Mouse (Mus musculus): ENCODE results near the gene Smad3. TPM values are rescaled to one million over a fixed set of nuclear protein-coding genes. Genes with fewer than 3 reads are reported as not detected.

Gene Smad3
- total RNA-seq, 2 experiments from 2014 or later = 24.4 to 31.8 TPM

DNA sequence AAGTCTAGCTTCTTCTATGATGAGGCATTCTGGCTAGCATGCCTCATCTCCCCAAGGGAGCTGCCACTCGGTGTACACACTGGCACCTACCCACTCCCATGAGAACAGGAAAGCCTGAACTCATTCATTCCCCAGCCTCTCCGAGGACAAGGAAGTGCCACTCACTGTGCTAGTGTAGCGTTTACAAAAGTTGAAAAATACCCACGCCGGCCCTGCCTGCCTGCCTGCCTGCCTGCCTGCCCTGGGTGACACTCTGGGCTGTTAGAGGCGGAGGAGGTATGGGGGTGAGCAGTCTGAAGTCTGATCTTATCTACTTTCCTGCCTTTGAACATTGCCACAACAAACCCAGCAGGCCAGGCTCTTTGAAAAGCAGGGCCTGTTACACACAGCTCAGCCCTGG lies 37.1 kb downstream of the Smad3 start:
- peak; percentile 50 for DNase-seq

DNA sequence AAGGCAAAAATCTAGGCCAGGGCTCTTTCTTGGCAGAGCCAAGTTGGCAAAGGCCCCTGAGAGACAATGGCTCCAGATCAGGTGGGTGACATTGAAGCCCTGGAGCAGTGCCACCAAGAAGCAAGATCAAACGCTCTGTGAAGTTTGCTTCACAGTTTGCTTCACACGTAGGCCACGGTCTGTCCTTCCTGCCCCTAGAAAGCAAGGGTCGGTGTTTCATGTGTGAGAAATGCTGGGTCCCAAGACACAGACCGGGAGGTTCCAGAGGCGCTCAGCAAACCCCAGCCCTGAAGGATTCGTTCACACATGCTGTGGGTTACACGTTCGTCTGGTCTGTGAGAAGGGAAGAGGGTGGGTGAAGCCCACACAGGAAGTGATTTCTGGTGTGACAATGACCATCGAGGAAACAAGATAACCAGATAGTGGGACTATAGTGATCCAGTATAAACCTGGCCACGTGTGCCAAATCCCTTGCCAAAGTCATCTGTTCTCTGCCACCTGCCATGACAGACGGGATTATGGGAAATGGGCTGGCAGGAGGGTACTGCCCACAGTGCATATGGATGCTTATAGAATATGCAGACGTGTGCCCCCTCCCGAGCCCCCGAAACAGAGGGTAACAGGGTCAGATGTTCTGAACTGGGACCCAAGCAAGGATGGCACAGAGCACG lies 37.9 kb downstream of the Smad3 start:
- peak; percentile 65 for DNase-seq

DNA sequence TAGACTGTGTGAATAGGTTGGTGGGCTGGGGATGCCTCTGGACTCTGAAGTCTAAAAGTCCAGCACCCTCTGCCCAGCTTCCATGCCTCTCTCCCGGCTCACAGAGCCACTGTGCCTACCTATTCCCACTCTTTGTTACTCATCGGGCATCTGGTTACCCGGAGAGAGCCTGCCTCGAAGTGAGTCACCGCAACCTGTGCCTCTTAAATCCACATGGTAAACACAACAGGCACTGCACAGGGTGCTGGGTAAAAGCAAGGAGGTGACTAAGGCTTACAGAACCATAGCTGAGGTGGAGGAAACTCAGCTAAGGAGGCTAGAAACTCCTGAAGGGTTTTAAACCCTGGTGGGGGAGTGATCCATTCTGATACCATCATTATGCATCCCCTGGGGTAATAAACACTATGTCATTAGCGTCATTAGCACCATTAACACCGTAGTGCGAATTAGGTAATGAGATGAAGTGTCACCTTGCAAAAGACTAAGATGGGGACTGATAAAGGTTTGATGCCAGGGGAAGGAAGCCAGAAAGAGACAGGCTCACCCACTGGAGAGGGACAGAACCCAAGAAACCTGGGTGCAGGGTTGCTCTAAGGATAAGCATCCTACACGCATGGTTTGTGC lies 38.9 kb downstream of the Smad3 start:
- DNase-seq = no peak

DNA sequence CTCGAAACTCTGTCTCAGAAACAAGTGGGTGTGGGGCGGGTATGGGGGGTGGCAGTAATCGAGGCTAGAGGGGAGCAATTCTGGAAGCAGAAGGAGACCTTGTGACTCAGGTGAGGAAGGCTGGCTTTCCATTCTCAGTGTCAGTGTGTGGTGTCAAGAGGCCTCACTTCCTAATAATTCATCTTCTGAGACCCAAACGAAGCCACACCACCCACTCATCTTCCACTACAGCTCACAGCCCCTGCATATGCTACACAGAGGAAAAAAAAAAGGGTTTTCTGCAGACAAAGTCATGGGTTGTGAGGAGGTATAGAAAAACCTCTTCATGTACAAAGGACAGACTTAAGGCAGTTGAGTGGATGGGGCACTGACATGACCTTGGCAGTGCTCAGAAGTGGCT lies 39.6 kb downstream of the Smad3 start:
- DNase-seq = no peak

DNA sequence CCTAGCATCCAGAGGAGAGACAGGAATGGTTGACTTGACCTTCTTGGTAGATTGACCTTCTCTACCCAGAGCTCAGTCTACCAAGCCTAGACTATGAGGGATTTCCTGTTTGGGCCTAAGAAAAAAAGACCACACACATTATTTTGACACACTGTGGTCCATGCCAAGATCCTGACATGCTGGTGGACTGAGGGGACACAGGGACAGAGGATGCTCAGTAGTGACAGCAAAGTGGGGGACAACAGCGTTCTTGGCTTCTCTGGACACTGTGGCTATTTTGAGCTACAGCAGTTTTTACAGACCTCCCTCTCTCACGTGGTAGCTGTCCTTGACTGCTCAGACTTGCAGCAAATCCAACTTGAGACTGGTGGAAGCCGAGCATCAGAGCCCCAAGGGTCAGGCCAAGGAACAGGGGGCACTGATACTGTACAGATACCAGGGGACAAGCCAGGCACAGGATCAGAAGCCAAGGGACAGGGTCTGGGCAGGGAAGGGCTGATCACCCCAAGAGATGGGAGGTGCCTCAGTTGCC lies 40.3 kb downstream of the Smad3 start:
- peak; percentile 28 for DNase-seq

DNA sequence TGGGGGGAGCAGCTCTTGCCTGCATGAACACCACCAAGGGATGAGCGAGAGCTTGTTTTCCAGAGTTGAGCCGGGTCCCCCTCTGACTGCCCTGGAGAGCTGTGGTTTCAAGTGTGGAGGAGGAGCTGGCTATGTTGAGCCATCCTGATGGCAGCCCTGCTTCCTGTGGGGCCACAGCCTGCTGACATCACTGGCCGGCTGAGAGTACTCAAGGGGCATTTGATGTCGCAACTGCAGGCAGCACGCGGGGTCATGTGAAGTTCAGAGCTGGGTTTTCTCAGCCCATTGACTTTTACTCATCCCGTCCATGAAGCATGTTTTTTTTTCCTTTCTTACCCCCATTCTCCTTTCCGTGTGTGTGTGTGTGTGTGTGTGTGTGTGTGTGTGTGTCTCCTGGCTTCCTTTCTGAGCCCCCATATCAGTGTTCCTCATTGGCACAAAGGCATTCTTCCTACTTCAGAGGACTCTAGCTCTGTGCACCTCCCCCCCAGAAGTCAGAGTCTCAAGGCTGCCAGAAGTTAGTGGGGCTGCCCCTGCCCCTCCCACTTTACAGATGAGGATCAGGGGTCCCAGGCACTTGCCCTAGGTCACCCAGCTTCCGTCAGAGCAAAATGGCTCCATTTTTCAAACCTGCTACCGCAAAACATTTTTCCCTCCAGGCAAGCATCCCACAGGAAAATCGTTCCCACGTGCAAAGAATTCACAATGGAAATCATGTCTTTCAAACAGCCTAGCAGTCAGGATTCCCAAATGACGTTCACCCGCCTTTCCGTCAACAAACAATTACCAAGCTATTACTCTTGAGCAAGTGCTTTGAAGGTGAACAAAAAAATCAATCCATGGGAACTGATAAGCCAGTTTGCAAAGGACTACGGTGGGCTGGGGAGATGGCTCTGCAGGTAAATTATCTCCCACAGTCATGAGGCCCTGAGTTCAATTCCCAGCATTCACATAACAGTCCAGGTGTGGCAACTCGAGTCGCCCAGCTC lies 41.4 kb downstream of the Smad3 start:
- DNase-seq = peak; percentile 85

DNA sequence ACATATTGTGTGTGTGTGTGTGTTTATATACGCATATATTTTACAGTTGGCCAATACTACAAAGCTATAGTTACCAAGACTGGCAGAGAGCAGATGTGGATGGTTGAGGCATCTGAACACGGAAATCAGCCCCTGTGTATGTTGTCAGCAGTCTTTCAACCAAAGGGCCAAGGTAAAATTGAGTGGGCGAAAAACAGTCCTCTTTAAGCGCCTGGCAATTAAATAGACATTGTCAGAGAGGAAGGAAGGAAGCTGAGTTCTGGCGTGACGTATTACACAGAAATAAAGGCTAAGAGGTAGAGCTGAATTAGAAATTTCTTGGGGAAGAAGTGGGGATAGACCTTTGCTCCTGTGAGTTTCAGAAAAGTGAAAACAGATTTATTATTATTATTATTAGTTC lies 43.2 kb downstream of the Smad3 start:
- DNase-seq = no peak

DNA sequence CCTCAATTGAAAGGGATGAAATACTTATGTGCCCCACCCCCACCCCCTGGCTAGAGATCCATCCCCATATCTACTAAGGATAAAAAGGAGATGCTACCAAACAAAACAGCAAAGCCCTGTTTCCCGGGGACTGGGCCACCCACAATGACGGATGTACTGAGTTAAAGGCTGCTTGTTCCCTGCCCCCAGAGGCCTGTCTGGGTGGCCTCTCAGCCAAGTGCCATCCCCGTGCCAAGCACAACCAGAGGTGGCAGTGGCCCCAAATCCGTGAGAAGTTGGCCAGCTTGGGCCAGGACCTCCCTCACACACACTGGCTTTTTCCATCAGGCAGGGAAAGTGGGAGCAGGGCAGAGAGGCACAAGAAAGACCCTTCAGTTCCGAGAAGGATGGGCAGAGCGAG lies 45.0 kb downstream of the Smad3 start:
- DNase-seq = peak; percentile 74

DNA sequence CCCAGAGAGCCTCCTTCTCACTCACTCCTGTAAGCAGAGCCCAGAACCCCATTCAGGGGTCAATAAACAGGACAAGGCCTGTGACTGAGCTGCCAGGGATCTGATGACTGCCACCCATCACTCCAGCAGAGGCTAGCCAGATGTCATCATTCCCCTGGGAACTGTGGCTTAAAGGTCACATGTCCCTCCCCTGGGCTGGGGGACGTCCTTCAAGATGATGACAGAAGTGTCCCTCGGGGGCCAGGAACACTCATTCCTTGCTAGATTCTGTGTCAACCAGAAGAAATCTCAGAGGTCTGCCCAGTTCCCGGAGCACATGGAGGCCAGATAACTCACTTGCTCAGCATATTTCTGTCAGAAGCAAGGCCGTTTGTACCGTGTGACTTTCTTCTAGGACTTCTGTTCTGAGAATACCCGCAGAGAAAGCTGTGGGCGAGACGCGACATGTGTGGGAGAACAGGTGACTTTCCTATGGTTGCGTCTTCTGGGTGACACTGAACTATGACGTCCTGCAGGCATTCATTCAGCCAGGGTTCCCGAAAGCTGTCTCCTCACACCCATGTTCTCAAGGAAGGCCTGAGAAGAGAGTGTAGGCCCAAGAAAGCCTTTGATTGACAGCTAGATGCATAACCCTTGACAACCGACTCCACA lies 46.1 kb downstream of the Smad3 start:
- peak; percentile 82 for DNase-seq

DNA sequence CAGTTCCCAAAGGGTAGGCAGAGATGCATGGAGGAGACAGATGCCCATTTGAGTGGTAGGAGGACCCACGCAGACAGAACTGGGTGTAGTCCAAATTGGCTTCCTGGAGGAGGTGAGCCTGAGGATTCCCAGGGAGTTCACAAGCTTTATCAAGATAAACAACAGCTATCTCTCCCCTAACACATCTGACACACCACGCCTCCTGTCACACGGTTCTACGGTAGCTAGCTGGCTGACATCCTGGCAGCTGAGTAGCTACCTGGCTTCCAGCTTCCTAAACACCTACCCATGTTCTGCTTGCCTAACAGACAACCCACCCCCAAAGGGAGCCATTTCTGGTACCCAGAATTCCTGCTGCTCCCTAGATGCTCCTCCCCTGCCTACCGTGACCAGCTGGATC lies 47.9 kb downstream of the Smad3 start:
- no peak for DNase-seq

DNA sequence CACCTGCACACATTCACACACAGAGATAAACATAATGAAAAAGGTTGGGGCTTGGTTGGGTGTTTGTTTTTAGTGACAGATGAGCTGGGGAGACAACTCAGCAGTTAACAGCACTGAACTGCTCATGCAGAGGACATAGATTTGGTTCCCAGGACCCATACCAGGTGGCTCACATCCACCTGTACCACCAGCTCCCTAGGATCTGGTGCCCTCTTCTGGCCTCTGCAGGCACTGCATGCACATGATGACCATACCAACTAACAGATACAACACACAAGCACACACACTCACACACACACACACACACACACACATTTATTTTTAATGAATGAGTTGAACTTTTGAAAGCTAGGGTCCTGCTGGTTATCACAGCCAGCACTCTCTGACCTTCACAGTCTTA lies 48.5 kb downstream of the Smad3 start:
- DNase-seq = no peak

DNA sequence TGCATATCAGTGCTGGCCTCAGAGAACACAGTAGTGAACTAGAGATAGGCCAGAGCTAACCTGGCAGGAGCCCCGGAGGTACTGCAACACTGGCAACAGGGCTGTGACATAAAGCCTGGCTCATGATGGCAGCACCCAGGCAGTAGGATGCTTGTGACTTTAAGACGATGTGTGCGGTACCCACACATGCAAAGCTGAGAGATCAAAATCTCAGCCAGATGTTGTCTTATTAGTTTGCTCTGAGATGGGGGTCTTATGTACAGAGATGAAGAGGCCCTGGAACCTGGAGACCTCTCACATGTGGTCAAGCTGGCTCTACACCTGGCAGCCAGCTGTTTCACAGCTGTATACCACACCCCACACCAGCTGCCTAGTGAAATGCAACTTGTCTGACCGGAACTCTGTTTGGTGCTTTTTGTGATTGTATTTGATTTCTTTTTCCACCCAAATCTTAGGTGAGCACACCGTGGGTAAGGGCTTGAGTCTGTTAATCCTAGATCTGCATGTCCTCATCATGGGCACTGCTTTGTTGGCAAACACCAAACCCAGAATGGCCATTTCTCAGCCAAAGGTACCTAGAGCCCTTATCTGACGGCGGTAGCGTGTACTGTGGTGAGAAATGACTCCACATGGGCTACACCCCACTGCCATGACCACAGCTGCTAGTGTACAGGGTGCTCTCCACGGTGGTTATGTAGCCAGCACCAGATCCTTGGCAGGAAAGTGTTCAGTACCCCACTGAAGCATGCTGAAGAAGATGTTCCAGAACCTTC lies 49.8 kb downstream of the Smad3 start:
- no peak for DNase-seq

DNA sequence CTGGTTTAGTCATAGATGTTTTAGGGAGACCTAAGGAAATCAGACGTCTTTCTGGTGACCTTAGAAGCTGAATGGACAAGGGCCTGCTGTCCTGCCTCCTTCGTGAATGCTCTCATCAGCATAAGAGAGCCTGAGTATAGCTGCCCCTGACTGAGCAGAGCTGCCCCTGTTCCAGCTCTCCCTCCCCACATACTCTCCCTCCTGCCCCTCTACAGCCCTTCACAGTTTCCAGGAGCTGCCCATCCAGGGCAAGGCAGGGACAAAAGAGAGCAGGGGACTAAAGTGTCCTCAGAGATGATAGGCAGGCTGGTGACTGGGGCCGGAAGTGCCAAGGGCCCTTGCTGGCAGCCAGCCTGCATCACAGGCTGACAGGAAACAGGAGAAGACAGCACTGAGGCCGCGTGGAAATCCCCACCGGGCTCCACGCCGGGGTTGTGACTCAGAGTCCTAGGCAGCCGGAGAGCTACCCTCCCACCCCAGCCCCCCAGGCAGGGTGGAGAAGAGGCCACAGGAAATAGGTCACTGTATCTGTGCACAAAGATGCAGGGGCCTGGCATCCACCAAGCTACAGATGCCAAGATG lies 51.6 kb downstream of the Smad3 start:
- DNase-seq = peak; percentile 83

DNA sequence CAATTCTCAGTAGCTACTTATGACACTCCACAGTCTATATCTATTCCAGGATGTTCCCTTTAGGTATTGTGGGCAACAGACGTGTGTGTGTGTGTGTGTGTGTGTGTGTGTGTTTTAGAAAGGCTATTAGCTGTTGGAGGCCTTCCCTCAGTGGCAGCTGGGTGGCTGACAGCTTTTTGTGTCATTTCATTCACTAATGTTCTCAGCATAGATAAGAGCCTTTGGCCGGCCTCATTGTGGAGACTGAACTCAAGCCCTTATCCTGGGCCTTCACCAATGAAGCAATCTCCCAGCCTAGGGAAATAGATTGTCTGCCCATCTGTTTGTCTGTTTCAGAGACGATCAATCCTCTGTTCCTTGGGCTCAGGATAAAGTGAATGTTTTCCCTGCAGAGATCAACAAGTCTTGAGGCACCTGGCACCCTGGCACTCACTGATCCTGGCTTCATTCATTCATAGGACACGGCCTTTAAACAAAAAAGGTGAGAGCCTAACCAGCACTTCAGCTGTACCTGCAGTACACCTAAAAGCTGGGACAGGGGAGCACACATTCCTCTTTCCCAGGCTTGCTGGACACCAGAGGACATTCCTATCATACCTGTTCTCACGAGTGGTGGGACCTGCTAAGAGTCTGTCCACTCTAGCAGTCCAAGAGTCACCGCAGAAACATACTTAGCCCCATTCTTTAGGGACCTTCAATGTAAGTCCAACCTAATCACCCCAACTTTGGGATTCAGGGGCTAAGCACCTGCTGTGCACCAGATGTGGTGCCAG lies 52.6 kb downstream of the Smad3 start:
- no peak for DNase-seq

DNA sequence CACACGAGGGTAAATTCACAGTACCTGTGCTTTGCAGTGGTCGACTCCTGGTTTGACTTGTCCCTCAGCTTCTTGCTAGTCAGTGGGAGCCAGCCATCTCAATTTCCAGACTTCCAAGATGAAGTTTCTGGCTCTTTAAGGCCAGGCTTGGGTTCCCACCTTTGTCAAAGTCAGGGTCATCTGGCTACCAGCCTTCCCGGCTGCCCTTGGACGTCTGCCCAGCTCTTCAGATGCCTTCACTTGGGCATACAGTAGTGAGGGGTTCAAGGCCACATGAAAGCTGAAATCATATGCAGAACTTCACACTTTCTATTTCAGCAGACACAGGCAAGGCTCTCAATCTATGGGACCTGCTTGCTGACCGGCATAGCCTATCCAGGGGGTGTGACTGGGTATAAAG lies 53.7 kb downstream of the Smad3 start:
- peak; percentile 75 for DNase-seq

DNA sequence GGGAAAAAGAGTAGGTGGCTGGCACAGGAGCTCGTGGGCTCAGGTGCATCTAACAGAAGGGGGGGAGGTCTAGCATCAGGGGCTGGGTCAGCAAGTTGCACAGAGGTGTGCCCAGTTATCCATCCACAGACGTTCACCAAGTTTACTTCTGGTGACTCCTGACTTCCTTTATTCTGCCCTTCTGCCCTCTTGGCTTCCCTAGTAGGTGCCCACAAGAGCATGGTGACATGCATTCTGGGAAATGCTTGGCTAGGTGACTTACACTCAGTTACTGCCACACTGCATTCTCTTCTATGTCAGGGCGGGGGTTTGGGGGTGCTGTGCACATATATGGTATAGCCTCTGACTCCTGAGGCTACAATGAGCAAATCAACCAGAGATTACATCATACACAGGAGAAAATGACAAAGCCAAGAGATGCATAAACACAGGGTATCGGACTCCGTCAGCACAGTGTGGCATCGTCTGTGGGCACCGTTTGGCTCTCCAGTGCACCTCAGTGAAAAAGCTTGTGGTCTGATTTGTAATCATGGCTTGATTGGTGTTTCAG lies 54.5 kb downstream of the Smad3 start:
- no peak for DNase-seq

DNA sequence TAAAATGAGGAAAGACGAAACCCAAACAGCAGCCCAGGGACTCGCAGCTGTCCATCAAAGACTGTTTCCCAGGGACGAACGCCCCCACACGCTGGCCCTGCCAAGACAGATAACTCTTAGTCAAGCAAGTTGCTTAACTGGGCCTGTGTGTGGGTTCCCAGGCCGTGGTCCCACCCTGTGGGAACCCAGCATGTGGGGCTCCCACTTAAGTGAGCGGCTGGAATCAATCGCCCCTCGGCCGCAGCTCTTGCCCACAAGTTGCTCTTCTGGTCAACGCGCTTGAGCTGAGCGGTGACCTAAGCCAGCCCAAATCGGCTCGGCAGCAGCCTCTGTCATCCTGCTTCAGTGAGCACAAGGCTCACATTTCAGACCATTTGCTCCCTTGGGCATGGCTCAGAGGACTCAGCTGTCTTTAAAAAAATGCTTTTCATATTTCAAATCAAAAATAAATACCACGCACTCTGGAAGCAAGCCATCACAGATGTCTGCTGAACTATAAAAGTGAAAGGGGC lies 55.2 kb downstream of the Smad3 start:
- DNase-seq = peak; percentile 43

DNA sequence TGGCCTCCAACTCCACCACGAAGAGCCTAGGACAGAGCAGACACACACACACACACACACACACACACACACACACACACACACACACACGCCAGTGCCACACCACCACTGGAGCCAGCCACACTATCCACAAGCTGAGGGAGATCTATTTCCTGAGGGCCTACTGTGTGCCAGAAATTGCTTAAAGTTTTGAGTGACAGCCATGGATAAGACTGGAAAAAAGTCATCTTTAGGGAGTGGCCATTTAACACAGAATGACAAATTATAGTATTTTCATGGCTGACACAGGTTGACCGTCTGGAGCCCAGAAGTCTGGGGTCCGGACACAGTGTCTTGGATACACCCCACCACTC lies 55.9 kb downstream of the Smad3 start:
- DNase-seq = no peak

DNA sequence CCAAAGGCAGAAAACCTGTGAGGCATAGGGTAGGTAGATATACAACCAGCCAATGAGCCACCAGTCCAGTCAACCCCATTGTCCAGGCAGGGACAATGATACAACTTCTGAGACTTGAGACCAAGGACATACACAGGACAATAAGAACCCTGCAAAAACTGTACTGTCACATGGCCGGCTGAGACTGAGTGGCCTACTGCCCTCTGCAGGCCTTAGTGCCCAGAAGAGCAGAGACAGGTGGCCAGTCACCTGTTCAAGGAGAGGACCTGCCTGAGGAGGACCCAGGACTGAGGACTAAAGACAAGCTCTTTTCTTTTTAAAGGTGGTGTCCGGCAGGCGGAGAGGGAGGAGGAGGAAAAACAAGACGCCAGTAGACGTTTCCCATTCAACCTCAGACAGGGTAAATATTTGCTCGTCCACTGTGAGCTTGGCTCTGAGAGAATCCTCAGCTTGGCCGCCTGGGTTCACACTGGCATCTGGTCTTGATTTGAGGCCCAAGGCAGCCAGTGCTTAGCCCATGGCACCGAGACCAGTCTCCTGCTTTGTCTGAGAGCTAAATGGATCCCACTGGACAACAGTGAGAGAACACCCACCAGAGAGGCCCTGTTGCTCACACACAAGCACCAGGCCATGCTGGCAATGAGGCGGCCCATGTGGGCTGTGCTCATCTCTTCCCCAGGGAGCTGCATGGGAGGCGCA lies 56.4 kb downstream of the Smad3 start:
- DNase-seq = no peak
